Mouse (Mus musculus): ENCODE measurements around the gene Gnb2.

Gnb2 gene

GRCm38 (mm10) chr5:137539291-137539801 is 6.0 kb upstream of the Gnb2 start:
- no peak for DNase-seq

GRCm38 (mm10) chr5:137537461-137537860 is 4.2 kb upstream of the Gnb2 start:
- DNase-seq, result no peak

GRCm38 (mm10) chr5:137535318-137535717 is 2.0 kb upstream of the Gnb2 start:
- no peak for DNase-seq

- no peak for DNase-seq
These were observed 1.5 kb upstream of the Gnb2 start for GRCm38 (mm10) chr5:137534762-137535161.

GRCm38 (mm10) chr5:137532808-137533116 is 548 bp downstream of the Gnb2 start:
- DNase-seq, result no peak

- peak; percentile 44 for DNase-seq
These were observed 1.0 kb downstream of the Gnb2 start for GRCm38 (mm10) chr5:137532131-137532807.

GRCm38 (mm10) chr5:137531414-137532130 is 1.7 kb downstream of the Gnb2 start:
- DNase-seq, result peak; percentile 57

- DNase-seq, result peak; percentile 72
These were observed 2.5 kb downstream of the Gnb2 start for GRCm38 (mm10) chr5:137530588-137531413.

- DNase-seq, result no peak
These were observed 3.2 kb downstream of the Gnb2 start for GRCm38 (mm10) chr5:137530075-137530474.

- no peak for DNase-seq
These were observed 3.9 kb downstream of the Gnb2 start for GRCm38 (mm10) chr5:137529221-137529995.

- DNase-seq, result no peak
These were observed 4.9 kb downstream of the Gnb2 start for GRCm38 (mm10) chr5:137528247-137528968.

- DNase-seq, result no peak
These were observed 5.9 kb downstream of the Gnb2 start for GRCm38 (mm10) chr5:137527413-137527812.

GRCm38 (mm10) chr5:137526192-137526936 is 6.9 kb downstream of the Gnb2 start:
- DNase-seq, result peak; percentile 74

GRCm38 (mm10) chr5:137525511-137525910 is 7.8 kb downstream of the Gnb2 start:
- no peak for DNase-seq

GRCm38 (mm10) chr5:137524671-137525070 is 8.6 kb downstream of the Gnb2 start:
- DNase-seq, result no peak

- no peak for DNase-seq
These were observed 9.1 kb downstream of the Gnb2 start for GRCm38 (mm10) chr5:137524251-137524515.

- no peak for DNase-seq
These were observed 9.7 kb downstream of the Gnb2 start for GRCm38 (mm10) chr5:137523396-137524250.

- no peak for DNase-seq
These were observed 10.6 kb downstream of the Gnb2 start for GRCm38 (mm10) chr5:137522711-137523110.

- DNase-seq, result no peak
These were observed 11.4 kb downstream of the Gnb2 start for GRCm38 (mm10) chr5:137521861-137522260.

All from liver (tissue).